Mouse (Mus musculus) myocyte (in vitro differentiated cells): ENCODE measurements at regions not wholly inside any gene's neighbourhood (a gene's known extent, or its start where the extent isn't known, plus 50 kb on each side); places are given as distances from the start of the nearest gene placed in this dataset.

Experiments
- H3K27me3 ChIP-seq: one replicate; pipeline ENCODE4 v1.6.1; 2011; ENCODE audit not compliant: control insufficient read depth, insufficient read depth, insufficient read length
- H3K36me3 ChIP-seq: one replicate; pipeline ENCODE4 v1.6.1; 2011; ENCODE audit not compliant: control insufficient read depth, insufficient read depth
- H3K4me2 ChIP-seq: one replicate; pipeline ENCODE4 v1.6.1; 2011; ENCODE audit warnings: low read depth, control low read depth
- H3K4me3 ChIP-seq: one replicate; pipeline ENCODE4 v1.5.1; 2011; ENCODE audit warnings: mild to moderate bottlenecking, control low read depth, moderate library complexity
- H3K79me2 ChIP-seq: one replicate; pipeline ENCODE4 v1.6.1; 2011; ENCODE audit not compliant: control insufficient read depth, insufficient read depth
- H3ac ChIP-seq: one replicate; pipeline ENCODE4 v1.6.1; 2011; ENCODE audit not compliant: control insufficient read depth, insufficient read length
- CEBPB ChIP-seq: IDR thresholded peaks from 2 replicates; pipeline ENCODE4 v1.6.1; 2011; ENCODE audit warnings: mild to moderate bottlenecking, moderate library complexity; ENCODE audit not compliant: poor library complexity, insufficient read depth, severe bottlenecking
- E2F4 ChIP-seq: IDR thresholded peaks from one replicate; pipeline ENCODE4 v1.6.1; 2011; ENCODE audit warnings: mild to moderate bottlenecking, control low read depth, moderate library complexity; ENCODE audit not compliant: insufficient read depth
- MAX ChIP-seq: IDR thresholded peaks from one replicate; pipeline ENCODE4 v1.6.1; 2011; ENCODE audit warnings: low read depth, mild to moderate bottlenecking, control low read depth
- MYOD1 ChIP-seq, 3 experiments: IDR thresholded peaks; one replicate each; pipeline ENCODE4 v1.6.1; 2011; ENCODE audit warnings: control low read depth in 2 of 3, low read depth in 2 of 3, mild to moderate bottlenecking in 2 of 3, moderate library complexity in 1 of 3; ENCODE audit not compliant: insufficient read length in 2 of 3, control insufficient read depth in 1 of 3
- MYOG ChIP-seq, 3 experiments: IDR thresholded peaks; one replicate each; pipeline ENCODE4 v1.6.1; 2011; ENCODE audit warnings: control low read depth in 2 of 3, low read depth in 2 of 3, mild to moderate bottlenecking in 2 of 3; ENCODE audit not compliant: insufficient read length in 2 of 3, control insufficient read depth in 1 of 3, insufficient read depth in 1 of 3
- POLR2A ChIP-seq: IDR thresholded peaks from one replicate; pipeline ENCODE4 v1.6.1; 2011; ENCODE audit warnings: low read depth, mild to moderate bottlenecking, control low read depth, moderate library complexity; ENCODE audit not compliant: insufficient read length
- POLR2AphosphoS2 ChIP-seq: IDR thresholded peaks from one replicate; pipeline ENCODE4 v1.6.1; 2011; ENCODE audit warnings: low read depth, control low read depth; ENCODE audit not compliant: insufficient read length
- REST ChIP-seq: IDR thresholded peaks from one replicate; pipeline ENCODE4 v1.6.1; 2011; ENCODE audit warnings: mild to moderate bottlenecking, control low read depth, moderate library complexity; ENCODE audit not compliant: insufficient read depth, insufficient read length
- SRF ChIP-seq: IDR thresholded peaks from one replicate; pipeline ENCODE4 v1.6.1; 2011; ENCODE audit warnings: low read depth; ENCODE audit not compliant: control insufficient read depth, insufficient read length
- TCF12 ChIP-seq: IDR thresholded peaks from one replicate; pipeline ENCODE4 v1.6.1; 2011; ENCODE audit warnings: mild to moderate bottlenecking, control low read depth; ENCODE audit not compliant: poor library complexity, insufficient read depth, severe bottlenecking
- TCF3 ChIP-seq: IDR thresholded peaks from one replicate; pipeline ENCODE4 v1.6.1; 2011; ENCODE audit warnings: low read depth, control low read depth; ENCODE audit not compliant: insufficient read length
- USF1 ChIP-seq: IDR thresholded peaks from one replicate; pipeline ENCODE4 v1.6.1; 2011; ENCODE audit warnings: low read depth, mild to moderate bottlenecking, control low read depth, moderate library complexity

DNA sequence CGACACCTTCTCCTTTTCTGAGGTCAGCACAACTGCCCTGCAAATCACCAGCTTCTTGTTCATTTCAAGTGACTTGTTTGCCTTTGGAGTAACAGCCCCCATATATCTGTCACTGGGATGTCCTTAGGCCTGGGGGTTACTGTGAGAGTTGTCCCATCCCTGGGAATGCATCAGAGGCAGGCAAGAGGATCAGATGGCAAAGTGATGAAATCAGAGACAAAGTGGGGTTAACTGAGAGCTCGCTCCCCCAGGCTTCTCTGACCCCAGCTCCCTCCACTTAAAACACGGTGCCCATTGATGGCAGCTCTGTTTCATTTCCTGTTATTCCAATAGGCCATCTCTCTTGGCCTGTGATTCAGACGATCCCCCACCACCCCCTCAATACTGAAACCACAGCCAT lies 446.2 kb downstream of the Fgf9 start:
- Histone ChIP-seq H3K4me3 (no peak overlapping the region), H3ac (no peak overlapping the region), H3K36me3 (no peaks in the 10 kb centered on the region), H3K79me2 (no peaks in the 10 kb centered on the region), H3K4me2 (no peak overlapping the region), H3K27me3 (no peaks in the 10 kb centered on the region)
- TF ChIP-seq TCF12 (no peak), REST (no peak), CEBPB (no peak), MYOG (IDR thresholded peaks at IDR 0.05; ENCODE audit: control insufficient read depth in 1 of 3, insufficient read depth in 1 of 3, insufficient read length in 2 of 3, low read depth in 2 of 3) (no peak), POLR2A (no peak)

- Histone ChIP-seq H3K4me3 (no peak overlapping the region), H3K27me3 (no peaks in the 10 kb centered on the region), H3K4me2 (no peak overlapping the region), H3K36me3 (no peaks in the 10 kb centered on the region), H3K79me2 (no peaks in the 10 kb centered on the region), H3ac (no peak overlapping the region)
- peak; percentile 59 to 90 (median 76) for TF ChIP-seq MYOG (IDR thresholded peaks at IDR 0.05; ENCODE audit: control insufficient read depth in 1 of 3, insufficient read depth in 1 of 3, insufficient read length in 2 of 3, low read depth in 2 of 3)
- TF ChIP-seq TCF3, result no peak
- TF ChIP-seq POLR2AphosphoS2, result no peak
- no peak for TF ChIP-seq SRF
- no peak for TF ChIP-seq CEBPB
- peak; percentile 25 to 84 (median 77) for TF ChIP-seq MYOD1 (IDR thresholded peaks at IDR 0.05; ENCODE audit: control insufficient read depth in 1 of 3, insufficient read length in 2 of 3, low read depth in 2 of 3)
- no peak for TF ChIP-seq E2F4
- peak; percentile 82 for TF ChIP-seq TCF12
These were observed 441.8 kb downstream of the Fgf9 start for GRCm38 (mm10) chr14:58512177-58512576.

GRCm38 (mm10) chr14:58511571-58511985 lies 441.2 kb downstream of the Fgf9 start:
- Histone ChIP-seq H3K27me3 (no peaks in the 10 kb centered on the region), H3K4me3 (no peak overlapping the region), H3ac (no peak overlapping the region), H3K36me3 (no peaks in the 10 kb centered on the region), H3K4me2 (no peak overlapping the region), H3K79me2 (no peaks in the 10 kb centered on the region)
- TF ChIP-seq POLR2A (no peak), MYOG (IDR thresholded peaks at IDR 0.05; ENCODE audit: control insufficient read depth in 1 of 3, insufficient read depth in 1 of 3, insufficient read length in 2 of 3, low read depth in 2 of 3) (no peak), TCF12 (no peak), TCF3 (no peak)

DNA sequence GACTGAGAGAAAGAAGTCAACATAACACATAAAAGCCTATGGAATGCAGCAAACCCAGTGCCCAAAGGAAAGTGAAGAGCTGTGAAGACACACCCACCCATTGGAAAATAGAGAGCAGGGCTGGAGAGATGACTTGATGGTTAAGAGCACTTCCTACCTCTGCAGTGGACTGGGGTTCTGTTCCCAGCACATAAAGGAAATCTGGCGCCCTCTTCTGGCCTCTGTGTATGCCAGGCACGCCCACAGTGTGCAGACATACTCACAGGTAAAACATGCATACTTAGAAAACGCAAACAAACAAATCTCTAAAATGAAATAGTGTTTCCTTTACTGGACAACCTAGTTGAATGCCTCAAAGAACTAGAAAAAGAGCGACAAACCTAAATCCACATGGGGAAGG lies 440.4 kb downstream of the Fgf9 start:
- no peak overlapping the region for H3ac ChIP-seq
- H3K79me2 ChIP-seq, result no peaks in the 10 kb centered on the region
- H3K4me3 ChIP-seq, result no peak overlapping the region
- no peaks in the 10 kb centered on the region for H3K36me3 ChIP-seq
- no peaks in the 10 kb centered on the region for H3K27me3 ChIP-seq
- no peak overlapping the region for H3K4me2 ChIP-seq
- TF ChIP-seq REST (no peak), MYOG (IDR thresholded peaks at IDR 0.05; ENCODE audit: control insufficient read depth in 1 of 3, insufficient read depth in 1 of 3, insufficient read length in 2 of 3, low read depth in 2 of 3) (no peak), MYOD1 (IDR thresholded peaks at IDR 0.05; ENCODE audit: control insufficient read depth in 1 of 3, insufficient read length in 2 of 3, low read depth in 2 of 3) (no peak)

DNA sequence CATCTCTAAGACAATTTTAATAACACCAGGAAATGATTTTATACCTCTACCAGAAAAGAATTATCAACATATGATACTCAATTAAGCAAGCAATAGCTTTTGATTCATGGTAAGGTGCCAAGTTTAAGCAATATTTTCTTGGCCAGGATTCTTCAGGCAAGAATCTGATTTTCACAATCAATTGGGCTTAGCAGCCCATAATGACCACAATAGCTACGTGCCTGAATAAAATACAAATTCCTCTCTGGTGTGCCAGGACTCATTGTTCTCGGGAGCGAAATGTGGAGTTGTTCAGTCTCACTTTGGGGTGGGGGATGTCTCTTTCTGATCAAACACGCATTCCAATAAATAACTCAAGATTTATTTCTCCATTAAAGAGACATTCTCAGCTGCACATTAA lies 438.8 kb downstream of the Fgf9 start:
- TF ChIP-seq MYOD1 (IDR thresholded peaks at IDR 0.05; ENCODE audit: control insufficient read depth in 1 of 3, insufficient read length in 2 of 3, low read depth in 2 of 3) (no peak), E2F4 (no peak), TCF12 (no peak), MAX (no peak), SRF (no peak), REST (no peak), POLR2AphosphoS2 (no peak), POLR2A (no peak), TCF3 (no peak), CEBPB (no peak), USF1 (no peak)
- no peaks in the 10 kb centered on the region for H3K27me3 ChIP-seq
- H3K4me3 ChIP-seq, result no peak overlapping the region
- H3ac ChIP-seq, result no peak overlapping the region
- no peak overlapping the region for H3K4me2 ChIP-seq
- no peaks in the 10 kb centered on the region for H3K79me2 ChIP-seq
- no peaks in the 10 kb centered on the region for H3K36me3 ChIP-seq

DNA sequence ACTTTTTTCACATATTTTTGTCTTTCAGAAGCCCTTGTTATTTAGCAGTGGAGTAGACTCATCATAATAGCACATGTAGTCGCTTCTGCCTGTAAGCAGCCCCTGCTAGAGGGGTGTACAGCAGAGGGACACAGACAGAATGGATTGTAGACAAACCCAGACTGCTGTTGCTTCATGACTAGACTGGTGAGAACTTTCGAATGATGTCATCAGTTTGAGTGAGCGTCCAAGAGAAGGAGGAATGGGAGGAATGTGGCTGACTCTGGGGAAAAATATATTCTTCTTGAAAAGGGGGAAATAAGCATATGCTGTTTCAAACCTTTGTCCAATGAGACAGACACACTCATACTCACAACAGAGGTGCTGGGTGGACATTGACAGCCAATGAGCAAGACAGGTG lies 436.1 kb downstream of the Fgf9 start:
- Histone ChIP-seq H3K79me2 (no peaks in the 10 kb centered on the region), H3K27me3 (no peaks in the 10 kb centered on the region), H3K4me3 (no peak overlapping the region), H3ac (no peak overlapping the region), H3K4me2 (no peak overlapping the region), H3K36me3 (no peaks in the 10 kb centered on the region)
- TF ChIP-seq POLR2A, result no peak
- no peak for TF ChIP-seq REST
- no peak for TF ChIP-seq POLR2AphosphoS2
- TF ChIP-seq MAX, result no peak
- TF ChIP-seq TCF12, result no peak
- TF ChIP-seq E2F4, result no peak
- TF ChIP-seq USF1, result no peak
- no peak for TF ChIP-seq MYOD1 (IDR thresholded peaks at IDR 0.05; ENCODE audit: control insufficient read depth in 1 of 3, insufficient read length in 2 of 3, low read depth in 2 of 3)
- TF ChIP-seq CEBPB, result no peak
- no peak for TF ChIP-seq MYOG (IDR thresholded peaks at IDR 0.05; ENCODE audit: control insufficient read depth in 1 of 3, insufficient read depth in 1 of 3, insufficient read length in 2 of 3, low read depth in 2 of 3)
- no peak for TF ChIP-seq TCF3
